Mouse (Mus musculus) heart, embryonic 14.5 days (tissue): ENCODE data around the gene Tes. TPM values are rescaled to one million over a fixed set of nuclear protein-coding genes. Genes with fewer than 3 reads are reported as not detected.

ENCODE experiments used
- ATAC-seq: fragments of 200-750 bp; cut with Nextera tagmentation; 2 replicates; pipeline ENCODE4 v1.8.0; 2017; ENCODE audit warnings: low read depth, moderate TSS enrichment; ENCODE audit not compliant: insufficient number of reproducible peaks, insufficient read depth, low FRiP score
- H3K27ac ChIP-seq, 2 experiments: fragments of 200-500 bp in 1 of 2; fragments of 300-500 bp in 1 of 2; sonication (generic) in 1 of 2; replicated peaks in 1 of 2; 2 replicates each; pipeline ENCODE4 v1.5.1; 2012 to 2014; ENCODE audit warnings: low read depth in 2 of 2, low read length in 2 of 2, control low read depth in 1 of 2, mild to moderate bottlenecking in 1 of 2, mixed read lengths in 1 of 2; ENCODE audit not compliant: control insufficient read depth in 1 of 2, insufficient read depth in 1 of 2
- H3K27me3 ChIP-seq: fragments of 300-500 bp; sonication (generic); 2 replicates; pipeline ENCODE4 v1.6.1; 2014; ENCODE audit warnings: mild to moderate bottlenecking, low read length, control low read depth; ENCODE audit not compliant: control insufficient read depth, insufficient read depth
- H3K36me3 ChIP-seq: fragments of 300-500 bp; sonication (generic); 2 replicates; pipeline ENCODE4 v1.6.1; 2014; ENCODE audit warnings: mild to moderate bottlenecking, control low read depth, low read length, mixed read lengths; ENCODE audit not compliant: control insufficient read depth, insufficient read depth
- H3K4me1 ChIP-seq, 2 experiments: fragments of 200-500 bp in 1 of 2; fragments of 300-500 bp in 1 of 2; sonication (generic) in 1 of 2; 2 replicates each; pipeline ENCODE4 v1.6.1; 2012 to 2014; ENCODE audit warnings: low read length in 2 of 2, control low read depth in 1 of 2, mixed read lengths in 1 of 2; ENCODE audit not compliant: control insufficient read depth in 2 of 2, insufficient read depth in 2 of 2
- H3K4me2 ChIP-seq: fragments of 300-500 bp; sonication (generic); 2 replicates; pipeline ENCODE4 v1.6.1; 2014; ENCODE audit warnings: mild to moderate bottlenecking, low read length
- H3K4me3 ChIP-seq, 2 experiments: fragments of 200-500 bp in 1 of 2; fragments of 300-500 bp in 1 of 2; sonication (generic) in 1 of 2; 2 replicates each; pipeline ENCODE4 v1.5.1; 2012 to 2014; ENCODE audit warnings: low read length in 2 of 2, mild to moderate bottlenecking in 2 of 2, control low read depth in 1 of 2, low read depth in 1 of 2, moderate library complexity in 1 of 2; ENCODE audit not compliant: control insufficient read depth in 1 of 2, insufficient read depth in 1 of 2
- H3K9ac ChIP-seq: fragments of 300-500 bp; sonication (generic); 2 replicates; pipeline ENCODE4 v1.6.1; 2014; ENCODE audit warnings: mild to moderate bottlenecking, low read length
- H3K9me3 ChIP-seq: fragments of 300-500 bp; sonication (generic); 2 replicates; pipeline ENCODE4 v1.6.1; 2016; ENCODE audit warnings: low read length, control low read depth; ENCODE audit not compliant: control insufficient read depth
- WGBS: fragments of 180-500 bp; shearing (Covaris S2); extraction: QIAGEN DNeasy Blood & Tissue Kit; methylation state at CpG from one replicate; pipeline ENCODE4 v1.1.7; 2014; 5-methylcytosine and 5-hydroxymethylcytosine counted together
- polyA plus RNA-seq: library from polyadenylated mRNA; unstranded; fragments of >200 nt; fragmentation: Nextera tagmentation; extraction: Ambion mirVana; gene quantifications from 2 replicates; pipeline ENCODE4 v1.2.1, GENCODE M21; 2014

Gene Tes
- polyA plus RNA-seq, 1 experiment from 2014 or later, result 15.6 TPM

DNA sequence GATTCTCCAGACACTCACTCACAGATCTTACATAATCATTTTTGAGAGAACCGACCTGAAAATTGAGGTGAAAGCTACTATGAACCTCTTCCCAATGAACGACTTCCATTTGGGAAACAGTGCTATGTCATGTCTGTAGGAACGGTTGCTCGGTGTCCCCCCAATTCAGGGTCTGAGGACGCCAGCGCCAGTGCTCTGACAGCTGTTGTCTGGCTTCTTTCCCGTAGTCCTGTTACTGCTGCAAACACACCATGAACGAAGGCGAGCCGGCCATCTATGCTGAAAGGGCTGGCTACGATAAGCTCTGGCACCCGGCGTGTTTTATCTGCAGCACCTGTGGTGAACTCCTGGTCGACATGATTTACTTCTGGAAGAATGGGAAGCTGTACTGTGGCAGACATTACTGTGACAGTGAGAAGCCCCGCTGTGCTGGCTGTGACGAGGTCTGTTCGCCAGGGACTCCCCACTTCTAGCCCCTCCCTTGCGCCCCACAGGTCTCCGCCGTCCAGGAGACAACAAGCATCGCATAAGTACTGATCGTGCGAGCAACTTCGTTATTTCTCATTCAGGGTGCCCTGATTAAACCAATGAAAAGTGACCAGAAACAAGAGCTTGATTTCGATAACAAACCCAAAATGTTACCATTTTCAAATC, 34.7 kb downstream of the Tes start:
- Histone ChIP-seq H3K36me3 (no peaks in the 10 kb centered on the region), H3K27me3 (0 out of 2 replicates have a peak, but pooled peaks cover 4% of the 10 kb centered on the region), H3K9me3 (no peaks in the 10 kb centered on the region), H3K27ac (no peak overlapping the region), H3K4me2 (no peak overlapping the region), H3K4me1 (no peaks in the 10 kb centered on the region), H3K4me3 (no peak overlapping the region), H3K9ac (no peak overlapping the region)
- WGBS, result 71% methylated on average over 25 of the region's 25 CpGs
- no peak for ATAC-seq

DNA sequence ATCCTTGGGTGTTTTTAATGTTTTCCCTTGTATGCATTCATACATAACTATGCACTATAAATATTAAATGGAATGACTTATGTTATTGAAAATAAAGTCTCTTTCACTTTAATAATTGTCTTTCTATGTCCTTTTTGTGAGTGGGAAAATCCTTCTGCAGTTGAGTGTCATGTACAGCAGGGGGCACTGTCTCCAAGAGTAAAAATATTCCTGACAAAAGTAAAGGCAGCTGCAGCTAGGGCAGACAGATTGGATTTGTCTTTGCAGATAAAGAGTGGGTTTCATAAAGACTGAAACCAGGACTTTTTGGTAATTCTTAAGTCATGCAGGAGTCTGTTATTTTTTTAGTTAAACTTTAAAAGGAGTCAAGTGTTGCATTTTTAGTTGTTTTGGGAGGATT, 40.8 kb downstream of the Tes start:
- Histone ChIP-seq H3K4me2 (no peak overlapping the region), H3K27ac (no peak overlapping the region), H3K9me3 (no peaks in the 10 kb centered on the region), H3K9ac (no peak overlapping the region), H3K36me3 (no peaks in the 10 kb centered on the region), H3K27me3 (no peaks in the 10 kb centered on the region), H3K4me1 (no peaks in the 10 kb centered on the region), H3K4me3 (no peak overlapping the region)
- ATAC-seq, result no peak

DNA sequence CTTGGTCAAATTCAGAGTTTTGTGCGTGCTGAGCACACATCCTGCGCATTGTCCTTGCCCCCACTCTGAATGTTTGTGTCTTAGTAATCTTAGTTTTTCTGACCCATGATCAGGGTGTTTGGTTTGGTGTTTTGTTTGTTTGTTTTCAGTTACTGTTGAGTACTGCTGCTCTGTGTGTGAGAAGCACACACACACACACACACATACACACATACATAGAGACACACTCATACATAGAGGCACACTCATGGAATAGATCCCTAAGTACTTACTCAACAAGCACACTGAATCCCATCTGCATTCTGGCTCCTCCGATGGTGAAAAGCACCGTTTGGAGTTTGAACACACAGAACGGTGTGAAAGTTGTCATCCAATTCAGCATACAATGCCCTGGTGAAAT, 41.5 kb downstream of the Tes start:
- no peaks in the 10 kb centered on the region for H3K36me3 ChIP-seq
- no peaks in the 10 kb centered on the region for H3K27me3 ChIP-seq
- ATAC-seq, result no peak
- no peaks in the 10 kb centered on the region for H3K4me1 ChIP-seq
- H3K4me2 ChIP-seq, result no peak overlapping the region
- no peaks in the 10 kb centered on the region for H3K9me3 ChIP-seq
- no peak overlapping the region for H3K9ac ChIP-seq
- WGBS, result 92% methylated on average over 5 of the region's 5 CpGs
- H3K27ac ChIP-seq, result no peak overlapping the region
- no peak overlapping the region for H3K4me3 ChIP-seq

DNA sequence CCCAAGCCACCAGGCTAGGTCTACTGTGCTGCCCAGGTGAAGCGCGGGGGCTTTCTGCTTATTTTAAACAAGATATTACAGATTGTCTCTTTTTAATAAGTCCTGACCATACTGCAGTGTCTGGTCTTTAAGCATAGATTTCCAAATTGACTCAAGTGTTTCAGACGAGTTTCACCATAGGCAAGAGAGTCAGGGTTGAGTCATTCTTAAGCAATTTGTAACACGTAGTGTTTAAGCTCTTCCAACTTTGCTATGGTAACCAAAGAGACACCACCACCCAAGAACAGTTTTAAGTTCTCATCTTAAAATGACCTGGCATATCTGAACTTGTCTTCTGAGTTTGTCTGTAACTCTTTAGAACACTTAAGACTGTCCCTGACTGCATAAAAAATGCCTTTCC, 44.3 kb downstream of the Tes start:
- Histone ChIP-seq H3K4me3 (no peak overlapping the region), H3K27ac (no peak overlapping the region), H3K27me3 (no peaks in the 10 kb centered on the region), H3K9me3 (no peaks in the 10 kb centered on the region), H3K4me1 (no peaks in the 10 kb centered on the region), H3K4me2 (no peak overlapping the region), H3K36me3 (no peaks in the 10 kb centered on the region), H3K9ac (no peak overlapping the region)
- WGBS, result 68% methylated on average over 4 of the region's 4 CpGs
- ATAC-seq, result no peak

DNA sequence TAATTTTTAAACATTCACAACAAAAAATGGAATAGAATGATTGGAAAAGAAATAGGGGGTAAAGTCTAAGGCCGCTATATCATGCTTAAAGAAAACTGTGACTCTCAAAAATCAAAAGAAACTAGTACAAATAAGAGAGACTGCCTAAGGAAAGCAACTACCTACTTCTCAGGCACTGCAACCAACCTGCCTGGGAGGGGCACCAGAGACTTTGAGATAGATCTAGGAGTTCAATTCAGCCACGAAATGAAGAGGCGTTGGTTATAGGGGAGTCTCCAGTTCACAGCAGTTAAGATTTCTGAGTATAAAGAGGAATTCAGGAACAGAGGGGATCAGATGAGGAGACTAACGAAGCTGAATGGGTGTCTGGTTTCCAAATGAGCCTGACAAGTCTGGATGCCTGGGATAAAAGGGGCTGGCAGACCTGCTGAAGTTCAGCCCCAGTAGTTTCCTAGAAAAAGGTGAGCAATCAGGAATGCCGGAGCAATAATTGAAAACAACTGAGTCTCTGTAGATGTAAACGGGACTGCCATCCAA, 45.7 kb downstream of the Tes start:
- H3K9me3 ChIP-seq, result no peaks in the 10 kb centered on the region
- H3K4me2 ChIP-seq, result no peak overlapping the region
- H3K4me1 ChIP-seq, result peaks cover 2 to 5% of the 10 kb centered on the region in 2 experiments; a peak in 2 of 4 replicates
- H3K36me3 ChIP-seq, result no peaks in the 10 kb centered on the region
- no peak overlapping the region for H3K4me3 ChIP-seq
- WGBS, result 71% methylated on average over 6 of the region's 6 CpGs
- H3K27me3 ChIP-seq, result no peaks in the 10 kb centered on the region
- no peak overlapping the region for H3K9ac ChIP-seq
- H3K27ac ChIP-seq, result no peak overlapping the region
- ATAC-seq, result no peak

DNA sequence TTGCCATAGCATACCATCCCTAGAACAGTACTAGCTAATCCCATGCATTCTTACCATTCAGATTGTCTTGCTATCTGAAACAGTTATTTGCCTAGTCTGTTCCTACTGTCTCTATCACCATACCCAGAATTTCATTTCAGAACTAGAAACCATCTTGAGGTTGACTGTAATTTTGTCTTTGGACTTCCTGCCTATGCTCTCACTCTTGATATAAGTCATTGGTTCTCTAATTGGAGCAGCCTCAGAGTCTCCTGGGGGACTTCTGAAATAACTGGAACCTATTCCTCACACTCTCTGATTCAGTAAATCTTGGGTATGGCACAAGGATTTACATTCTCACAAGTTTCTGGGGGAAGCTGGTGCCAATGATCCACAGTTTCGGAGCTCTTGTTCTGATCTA, 47.1 kb downstream of the Tes start:
- no peak overlapping the region for H3K4me2 ChIP-seq
- H3K9me3 ChIP-seq, result no peaks in the 10 kb centered on the region
- no peaks in the 10 kb centered on the region for H3K27me3 ChIP-seq
- H3K27ac ChIP-seq, result no peak overlapping the region
- H3K36me3 ChIP-seq, result no peaks in the 10 kb centered on the region
- peaks cover 2 to 10% of the 10 kb centered on the region in 2 experiments; a peak in 2 of 4 replicates for H3K4me1 ChIP-seq
- whole genome bisulfite sequencing, result 85% methylated on average over 1 of the region's 1 CpGs
- no peak overlapping the region for H3K9ac ChIP-seq
- no peak overlapping the region for H3K4me3 ChIP-seq
- ATAC-seq, result no peak

DNA sequence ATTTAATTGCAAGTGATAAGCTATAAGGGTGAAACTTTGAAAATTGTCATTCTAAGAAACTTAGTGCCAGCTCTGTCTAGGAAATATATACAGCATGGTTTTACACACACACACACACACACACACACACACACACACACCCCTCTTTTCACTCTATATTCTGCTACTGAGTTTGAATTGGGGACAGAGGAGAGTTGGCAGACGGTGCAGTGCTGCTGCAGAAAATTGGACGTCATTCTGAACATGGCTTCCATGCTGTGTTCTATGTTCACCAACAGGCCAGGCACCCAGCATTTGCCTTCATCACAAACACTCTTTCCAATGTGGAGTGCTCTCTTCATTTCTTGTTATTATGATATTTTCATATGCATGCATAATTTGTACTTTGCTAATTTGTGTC, 48.0 kb downstream of the Tes start:
- no peak overlapping the region for H3K4me3 ChIP-seq
- H3K4me1 ChIP-seq, result peaks cover 2 to 10% of the 10 kb centered on the region in 2 experiments; a peak in 2 of 4 replicates
- 78% methylated on average over 2 of the region's 2 CpGs for WGBS
- H3K27me3 ChIP-seq, result no peaks in the 10 kb centered on the region
- H3K27ac ChIP-seq, result no peak overlapping the region
- H3K4me2 ChIP-seq, result no peak overlapping the region
- no peak for ATAC-seq
- no peaks in the 10 kb centered on the region for H3K9me3 ChIP-seq
- H3K36me3 ChIP-seq, result no peaks in the 10 kb centered on the region
- H3K9ac ChIP-seq, result no peak overlapping the region

DNA sequence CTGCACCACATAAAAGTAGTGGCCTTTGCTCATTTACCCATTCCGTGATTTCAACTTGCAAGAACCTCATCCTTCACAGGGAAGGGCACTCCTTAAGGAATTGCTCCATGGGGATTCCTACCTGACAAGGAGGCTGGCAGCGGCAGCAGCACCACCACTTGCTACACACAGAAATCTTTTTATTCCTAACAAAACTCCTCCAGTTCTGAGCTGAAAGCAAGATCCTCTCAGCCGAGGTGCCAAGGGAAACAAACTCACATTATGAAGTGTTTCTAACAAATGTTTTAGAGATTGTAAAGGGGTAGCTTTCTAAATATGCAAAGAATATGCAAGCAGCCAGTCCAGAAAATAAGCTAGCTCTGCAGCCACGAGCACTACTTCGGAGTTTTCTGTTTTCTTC, 49.6 kb downstream of the Tes start:
- H3K4me3 ChIP-seq, result no peak overlapping the region
- peaks cover 2 to 10% of the 10 kb centered on the region in 2 experiments; a peak in 2 of 4 replicates for H3K4me1 ChIP-seq
- H3K36me3 ChIP-seq, result no peaks in the 10 kb centered on the region
- ATAC-seq, result no peak
- no peak overlapping the region for H3K9ac ChIP-seq
- H3K9me3 ChIP-seq, result no peaks in the 10 kb centered on the region
- no peak overlapping the region for H3K4me2 ChIP-seq
- H3K27ac ChIP-seq, result no peak overlapping the region
- 69% methylated on average over 5 of the region's 5 CpGs for WGBS
- H3K27me3 ChIP-seq, result no peaks in the 10 kb centered on the region
